Mouse (Mus musculus) CH12.LX (cell line): ENCODE data around the gene Srp9. TPM values are rescaled to one million over a fixed set of nuclear protein-coding genes. Genes with fewer than 3 reads are reported as not detected.

ENCODE experiments used
- DNase-seq: peaks from one replicate; pipeline ENCODE4 v3.0.0-alpha.2; 2013; ENCODE audit errors: extremely low read depth
- H3K27ac ChIP-seq: 2 replicates; pipeline ENCODE4 v1.5.1; 2012; ENCODE audit warnings: low read depth, mild to moderate bottlenecking, control low read depth, moderate library complexity; ENCODE audit not compliant: insufficient read depth
- H3K27me3 ChIP-seq: replicated peaks from 2 replicates; pipeline ENCODE3; 2012; ENCODE audit warnings: inconsistent platforms
- H3K36me3 ChIP-seq, 2 experiments: replicated peaks in 1 of 2; 2 replicates each; pipeline versions ENCODE3 to v1.6.1; 2012; ENCODE audit warnings: inconsistent platforms in 1 of 2, low read length in 1 of 2, mild to moderate bottlenecking in 1 of 2, mixed read lengths in 1 of 2, moderate library complexity in 1 of 2; ENCODE audit not compliant: control insufficient read depth in 1 of 2, insufficient read depth in 1 of 2
- H3K4me1 ChIP-seq, 2 experiments: 2 replicates each; pipeline ENCODE4 v1.6.1; 2012; ENCODE audit warnings: inconsistent platforms in 1 of 2, moderate library complexity in 1 of 2; ENCODE audit not compliant: insufficient read depth in 2 of 2, control insufficient read depth in 1 of 2
- H3K4me2 ChIP-seq: 2 replicates; pipeline ENCODE4 v1.6.1; 2012; ENCODE audit warnings: low read depth, mild to moderate bottlenecking, control low read depth; ENCODE audit not compliant: poor library complexity, insufficient read depth, severe bottlenecking
- H3K4me3 ChIP-seq, 3 experiments: fragments of 150-350 bp in 1 of 3; sonication (generic) in 1 of 3; replicated peaks in 1 of 3; 2 replicates each; pipeline versions ENCODE3 to v1.5.1; 2011 to 2012; ENCODE audit warnings: low read depth in 2 of 3, low read length in 2 of 3, mild to moderate bottlenecking in 2 of 3, moderate library complexity in 2 of 3, control low read depth in 1 of 3, improper control_type of control experiment in 1 of 3, inconsistent platforms in 1 of 3, mixed read lengths in 1 of 3; ENCODE audit not compliant: poor library complexity in 1 of 3
- H3K79me2 ChIP-seq: replicated peaks from 2 replicates; pipeline ENCODE4 v1.6.1; 2012; ENCODE audit warnings: mild to moderate bottlenecking, moderate library complexity; ENCODE audit not compliant: control insufficient read depth, poor library complexity, insufficient read depth, severe bottlenecking; ENCODE audit errors: extremely low read depth
- H3K9ac ChIP-seq: 2 replicates; pipeline ENCODE4 v1.6.1; 2012; ENCODE audit warnings: low read depth, mild to moderate bottlenecking, control low read depth, moderate library complexity; ENCODE audit not compliant: insufficient read depth
- H3K9me3 ChIP-seq: replicated peaks from 2 replicates; pipeline ENCODE3; 2012; ENCODE audit warnings: low read length, inconsistent platforms, mixed read lengths
- BHLHE40 ChIP-seq: IDR thresholded peaks from 2 replicates; pipeline ENCODE4 v1.6.1; 2011; ENCODE audit warnings: mild to moderate bottlenecking, low read depth, low read length, improper control_type of control experiment
- CHD2 ChIP-seq: IDR thresholded peaks from 2 replicates; pipeline ENCODE4 v1.6.1; 2011; ENCODE audit warnings: low read length, improper control_type of control experiment
- CTCF ChIP-seq, 2 experiments: IDR thresholded peaks in 1 of 2; conservative IDR thresholded peaks in 1 of 2; 2 replicates each; pipeline ENCODE4 v1.5.1; 2011 to 2012; ENCODE audit warnings: low read depth in 2 of 2, low read length in 2 of 2, improper control_type of control experiment in 1 of 2, inconsistent platforms in 1 of 2, mild to moderate bottlenecking in 1 of 2, moderate library complexity in 1 of 2
- GABPA ChIP-seq: IDR thresholded peaks from 2 replicates; pipeline ENCODE4 v1.6.1; 2012; ENCODE audit warnings: low read depth, low read length, improper control_type of control experiment, inconsistent platforms; ENCODE audit not compliant: insufficient replicate concordance
- HCFC1 ChIP-seq: IDR thresholded peaks from 2 replicates; pipeline ENCODE4 v1.6.1; 2012; ENCODE audit warnings: low read depth, mild to moderate bottlenecking, inconsistent platforms, low read length, improper control_type of control experiment
- IRF4 ChIP-seq: IDR thresholded peaks from 2 replicates; pipeline ENCODE4 v1.6.1; 2014; ENCODE audit warnings: low read depth, mild to moderate bottlenecking, inconsistent platforms, low read length, improper control_type of control experiment
- MEF2A ChIP-seq: IDR thresholded peaks from 2 replicates; pipeline ENCODE4 v1.6.1; 2014; ENCODE audit warnings: low read depth, mild to moderate bottlenecking, inconsistent platforms, low read length, improper control_type of control experiment, borderline replicate concordance
- MYC ChIP-seq: IDR thresholded peaks from 2 replicates; pipeline ENCODE4 v1.6.1; 2011; ENCODE audit warnings: low read depth, mild to moderate bottlenecking, improper control_type of control experiment, low read length
- NELFE ChIP-seq: IDR thresholded peaks from 2 replicates; pipeline ENCODE4 v1.6.1; 2011; ENCODE audit warnings: low read depth, low read length, improper control_type of control experiment
- NRF1 ChIP-seq: IDR thresholded peaks from 2 replicates; pipeline ENCODE4 v1.6.1; 2014; ENCODE audit warnings: low read depth, mild to moderate bottlenecking, inconsistent platforms, low read length, improper control_type of control experiment, moderate library complexity
- POLR2A ChIP-seq: IDR thresholded peaks from 2 replicates; pipeline ENCODE4 v1.6.1; 2011; ENCODE audit warnings: low read depth, mild to moderate bottlenecking, improper control_type of control experiment, low read length
- POLR2AphosphoS2 ChIP-seq: IDR thresholded peaks from 2 replicates; pipeline ENCODE4 v1.6.1; 2011; ENCODE audit warnings: low read depth, low read length, improper control_type of control experiment
- RAD21 ChIP-seq: IDR thresholded peaks from 2 replicates; pipeline ENCODE4 v1.6.1; 2011; ENCODE audit warnings: low read depth, mild to moderate bottlenecking, low read length, improper control_type of control experiment, moderate library complexity
- SMC3 ChIP-seq: IDR thresholded peaks from 2 replicates; pipeline ENCODE4 v1.6.1; 2011; ENCODE audit warnings: low read depth, low read length, improper control_type of control experiment
- TCF12 ChIP-seq: IDR thresholded peaks from 2 replicates; pipeline ENCODE4 v1.6.1; 2014; ENCODE audit warnings: low read depth, mild to moderate bottlenecking, inconsistent platforms, low read length, improper control_type of control experiment
- USF1 ChIP-seq: IDR thresholded peaks from 2 replicates; pipeline ENCODE4 v1.6.1; 2014; ENCODE audit warnings: low read depth, mild to moderate bottlenecking, inconsistent platforms, low read length, improper control_type of control experiment
- USF2 ChIP-seq: conservative IDR thresholded peaks from 2 replicates; pipeline ENCODE4 v1.6.1; 2011; ENCODE audit warnings: low read depth, low read length, improper control_type of control experiment
- ZC3H11A ChIP-seq: IDR thresholded peaks from 2 replicates; pipeline ENCODE4 v1.6.1; 2012; ENCODE audit warnings: low read depth, mild to moderate bottlenecking, inconsistent platforms, low read length, improper control_type of control experiment
- ZKSCAN1 ChIP-seq: IDR thresholded peaks from 2 replicates; pipeline ENCODE4 v1.6.1; 2012; ENCODE audit warnings: low read depth, inconsistent platforms, low read length, improper control_type of control experiment, borderline replicate concordance
- ZMIZ1 ChIP-seq: IDR thresholded peaks from 2 replicates; pipeline ENCODE4 v1.6.1; 2012; ENCODE audit warnings: low read depth, mild to moderate bottlenecking, inconsistent platforms, low read length, improper control_type of control experiment
- ZNF384 ChIP-seq: IDR thresholded peaks from 2 replicates; pipeline ENCODE4 v1.6.1; 2012; ENCODE audit warnings: low read depth, low read length, improper control_type of control experiment, inconsistent platforms
- dilution Hi-C: fragments of 300-500 bp; cut with MboI; formaldehyde crosslinking; loops from 2 replicates; pipeline ENCODE4 v1.14.3; 2020; ENCODE audit warnings: low sequenced_read_pairs; ENCODE audit not compliant: extremely low pct_unique_long_range_greater_than_20kb, extremely low pct_ligation_motif_present
- in situ Hi-C: fragments of 300-500 bp; cut with MboI; formaldehyde crosslinking; loops from 3 replicates; pipeline ENCODE4 v1.14.3; 2019; ENCODE audit warnings: low sequenced_read_pairs, low pct_ligation_motif_present, low pct_unique_long_range_greater_than_20kb, mixed read lengths
- polyA plus RNA-seq: library from polyadenylated mRNA; unstranded; fragments of >175 nt; gene quantifications from 2 replicates; pipeline ENCODE4 v1.2.1, GENCODE M21; 2012; ENCODE audit warnings: low read depth; ENCODE audit not compliant: insufficient read length
- total RNA-seq, 2 experiments: library from RNA; depleted of rRNA; stranded (reverse); fragments of 300-350 nt in 1 of 2; fragments of >200 nt in 1 of 2; gene quantifications; 2 replicates each; pipeline ENCODE4 v1.2.3; 2012 to 2014

Gene Srp9
- total RNA-seq (2012; rRNA removed) (135 and 154 TPM in 2 replicates), total RNA-seq (2014; rRNA removed) (221 and 235 TPM in 2 replicates), polyA plus RNA-seq (138 and 153 TPM in 2 replicates)

DNA sequence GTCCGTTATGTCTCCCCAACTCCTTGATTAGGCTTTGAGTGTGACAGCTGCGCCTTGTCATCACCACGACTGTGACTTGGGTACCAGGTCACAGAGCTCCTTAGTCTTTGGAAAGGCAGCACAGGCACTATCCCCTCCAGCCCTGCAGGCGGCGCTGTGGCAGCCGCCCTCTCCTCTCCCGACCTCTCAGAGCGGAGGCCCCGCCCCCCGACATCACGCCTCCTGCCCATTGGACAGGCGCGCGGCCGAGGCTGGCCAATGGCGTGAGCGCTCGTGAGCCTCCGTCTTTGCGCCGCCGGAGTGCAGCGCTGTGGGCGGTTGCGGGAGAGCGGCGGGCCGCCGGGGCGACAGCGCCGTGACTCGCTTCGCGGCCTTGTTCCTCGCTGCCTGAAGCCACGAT, at the start of gene Srp9:
Srp9 (plus strand) TSS at position 232 of the 400 bp plus-strand sequence.
- dilution Hi-C loops (no loop called here), in situ Hi-C loops (no loop called here)
- Histone ChIP-seq H3K4me1 (peaks cover 16 to 50% of the 10 kb centered on the region in 2 experiments), H3K27me3 (no peaks in the 10 kb centered on the region), H3K4me3 (peak within 1 kb of the TSS; percentile 57 to 89 (median 80)), H3K9ac (peak within 1 kb of the TSS; percentile 92), H3K79me2 (peaks cover 41% of the 10 kb centered on the region), H3K27ac (peak within 1 kb of the TSS; percentile 62), H3K4me2 (peak within 1 kb of the TSS; percentile 98), H3K9me3 (no peaks in the 10 kb centered on the region), H3K36me3 (peaks cover 24 to 36% of the 10 kb centered on the region in 2 experiments)
- TF ChIP-seq BHLHE40 (peak; percentile 61), ZMIZ1 (peak; percentile 78), ZNF384 (no peak), CHD2 (no peak; the same call in 1 of the 2 replicates), NRF1 (0 out of 2 replicates have a peak, but pooled peaks have one; percentile 46), ZC3H11A (no peak), POLR2A (peak; percentile 78), ZKSCAN1 (no peak), NELFE (peak; percentile 68), POLR2AphosphoS2 (no peak), TCF12 (peak; percentile 45; the same call in 1 of the 2 replicates), GABPA (no peak; the same call in 1 of the 2 replicates), CTCF (conservative IDR thresholded peaks at IDR 0.05 in 1 of 2, IDR thresholded peaks at IDR 0.05 in 1 of 2; ENCODE audit: low read depth in 2 of 2, low read length in 2 of 2) (peak; percentile 92), USF2 (no peak), MEF2A (no peak), IRF4 (0 out of 2 replicates have a peak, but pooled peaks have one; percentile 15), MYC (0 out of 2 replicates have a peak, but pooled peaks have one; percentile 19), USF1 (no peak), RAD21 (peak; percentile 14), SMC3 (peak; percentile 58), HCFC1 (peak; percentile 66)
- DNase-seq: peak; percentile 98
